Mouse (Mus musculus) ES-CJ7 (cell line): Measurements from ENCODE around the gene Pla2g4a.
A peak's percentile ranks its signal among the peaks of the same experiment; 100 is the strongest.

Experiments used
- DNase-seq: peaks from one replicate; pipeline ENCODE4 v3.0.0; 2011; ENCODE audit warnings: low read depth, low spot score

The Pla2g4a gene

GRCm38 (mm10) chr1:149855581-149855980 is 105.5 kb downstream of the Pla2g4a start:
- DNase-seq: no peak

DNA sequence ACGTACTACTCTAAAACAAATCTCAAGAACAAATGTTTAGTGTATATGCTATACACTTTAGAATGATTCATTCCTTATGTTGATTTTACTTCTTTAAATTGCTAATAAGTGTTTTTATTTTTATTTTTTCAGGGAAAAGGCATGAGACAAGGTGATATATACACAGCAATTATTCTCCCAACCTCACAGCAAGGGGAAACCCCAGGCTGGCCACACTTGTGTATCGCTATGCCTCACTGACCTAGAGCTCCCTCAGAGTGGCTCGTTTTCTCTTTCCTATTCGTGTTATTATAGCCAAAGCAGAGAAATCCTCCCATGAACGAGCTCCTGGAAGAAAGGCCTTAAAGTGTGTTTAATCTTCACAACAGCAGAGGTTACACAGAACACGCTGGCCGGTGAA is 106.2 kb downstream of the Pla2g4a start:
- no peak for DNase-seq

DNA sequence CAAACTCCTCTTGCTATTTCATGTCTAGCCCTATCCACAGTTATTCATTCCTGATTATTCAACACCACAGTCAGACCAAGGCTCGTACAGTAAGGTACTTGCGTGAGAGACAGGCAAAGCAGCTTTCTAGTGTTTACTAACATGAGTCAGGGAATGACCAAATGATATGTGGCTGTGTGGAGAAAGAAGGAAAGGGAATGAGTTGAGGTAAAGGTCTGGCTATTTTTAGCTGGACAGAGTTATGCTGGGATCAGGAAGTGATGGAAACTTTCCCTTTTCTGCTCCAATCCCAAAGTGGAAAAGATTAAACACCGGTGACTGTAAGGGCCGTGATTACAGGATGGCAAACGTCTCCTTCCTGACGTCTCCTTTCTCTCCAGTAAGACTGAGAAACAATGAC is 114.4 kb downstream of the Pla2g4a start:
- no peak for DNase-seq

DNA sequence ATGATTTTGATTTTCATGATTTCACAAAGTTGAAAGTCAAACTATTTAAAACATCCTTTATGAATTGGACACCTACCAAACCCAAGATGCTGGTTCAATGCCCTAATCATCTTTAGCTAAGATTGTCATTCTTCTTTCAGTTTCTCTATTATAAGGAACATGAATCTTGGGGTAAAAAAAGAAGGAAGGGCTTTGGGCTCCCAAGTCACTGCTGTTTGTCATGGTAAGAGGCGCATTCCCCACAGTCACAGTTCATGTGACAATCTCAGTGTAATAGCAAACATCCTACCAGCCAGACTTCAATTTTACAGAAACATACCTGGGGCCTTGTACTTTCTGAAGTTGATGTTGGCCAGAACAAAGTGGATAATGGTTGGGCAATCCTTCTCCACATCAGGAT is 119.2 kb downstream of the Pla2g4a start:
- no peak for DNase-seq

GRCm38 (mm10) chr1:149840961-149841416 is 120.1 kb downstream of the Pla2g4a start:
- no peak for DNase-seq

DNA sequence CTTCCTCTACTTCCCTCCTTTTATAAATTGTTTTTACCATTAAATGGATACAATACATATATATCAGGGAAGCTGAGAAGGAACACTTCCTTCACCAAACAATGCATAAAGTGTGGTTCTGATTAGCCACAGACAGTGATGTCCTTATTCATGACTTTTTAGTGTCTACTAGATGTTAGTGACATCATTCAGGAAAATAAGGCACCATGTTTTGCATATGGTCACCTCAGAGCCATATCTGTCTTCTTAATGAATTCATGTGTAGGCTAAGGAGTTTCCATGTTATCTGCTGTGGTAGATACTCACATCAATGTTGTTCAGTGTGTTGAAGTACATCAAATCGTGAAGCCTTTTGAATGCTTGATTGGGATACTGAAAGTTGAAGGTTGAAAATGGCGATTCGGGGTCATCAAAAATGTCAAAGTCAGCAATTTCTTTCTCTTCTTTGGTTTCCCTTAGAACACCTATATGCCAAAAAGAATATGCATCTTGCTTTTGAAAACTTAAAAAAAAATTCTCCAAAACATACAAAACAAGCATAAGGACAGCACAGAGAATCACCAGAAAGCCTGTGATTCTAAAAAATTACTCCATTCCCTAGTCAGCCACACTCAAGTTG is 120.7 kb downstream of the Pla2g4a start:
- no peak for DNase-seq

- no peak for DNase-seq
These were observed 124.6 kb downstream of the Pla2g4a start for GRCm38 (mm10) chr1:149836496-149836895.

DNA sequence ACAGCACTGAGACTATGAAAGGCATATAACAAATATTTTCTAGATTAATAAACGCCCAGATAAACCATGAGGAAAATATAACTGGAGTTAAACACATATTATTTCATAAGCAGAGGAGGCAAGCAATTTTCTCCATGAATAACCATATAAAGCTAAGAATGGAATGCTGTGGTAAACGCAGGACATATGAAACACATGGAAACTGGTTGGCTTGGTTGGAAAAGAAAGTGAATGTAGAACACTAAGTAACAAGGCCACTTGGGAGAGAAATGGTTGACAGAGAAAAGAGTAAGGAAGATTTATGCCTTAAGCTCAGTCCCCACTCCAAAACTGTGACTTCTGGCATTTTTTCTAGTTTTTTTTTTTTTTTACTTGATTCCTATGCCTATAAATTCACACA is 127.2 kb downstream of the Pla2g4a start:
- DNase-seq: no peak

DNA sequence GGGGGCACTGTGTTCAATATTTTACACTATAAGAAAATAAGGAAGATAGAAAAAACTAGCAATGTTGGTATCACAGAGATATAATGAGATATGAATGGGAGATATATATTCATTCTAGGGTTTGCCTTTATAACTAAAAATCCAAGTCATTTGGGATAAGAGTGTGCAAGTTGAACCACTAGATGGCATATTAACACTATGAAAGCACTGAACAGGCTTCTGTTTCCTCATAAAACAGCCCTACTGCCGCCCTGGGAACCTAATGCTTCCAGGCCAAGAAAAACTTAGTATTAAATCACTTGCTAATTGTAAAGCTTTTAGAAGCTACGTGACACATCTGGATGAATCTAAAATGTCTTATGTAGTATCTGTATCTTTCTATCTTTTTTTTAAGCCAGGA is 128.1 kb downstream of the Pla2g4a start:
- peak; percentile 19 for DNase-seq

- no peak for DNase-seq
These were observed 128.6 kb downstream of the Pla2g4a start for GRCm38 (mm10) chr1:149832514-149832913.

- no peak for DNase-seq
These were observed 130.0 kb downstream of the Pla2g4a start for GRCm38 (mm10) chr1:149831100-149831499.

DNA sequence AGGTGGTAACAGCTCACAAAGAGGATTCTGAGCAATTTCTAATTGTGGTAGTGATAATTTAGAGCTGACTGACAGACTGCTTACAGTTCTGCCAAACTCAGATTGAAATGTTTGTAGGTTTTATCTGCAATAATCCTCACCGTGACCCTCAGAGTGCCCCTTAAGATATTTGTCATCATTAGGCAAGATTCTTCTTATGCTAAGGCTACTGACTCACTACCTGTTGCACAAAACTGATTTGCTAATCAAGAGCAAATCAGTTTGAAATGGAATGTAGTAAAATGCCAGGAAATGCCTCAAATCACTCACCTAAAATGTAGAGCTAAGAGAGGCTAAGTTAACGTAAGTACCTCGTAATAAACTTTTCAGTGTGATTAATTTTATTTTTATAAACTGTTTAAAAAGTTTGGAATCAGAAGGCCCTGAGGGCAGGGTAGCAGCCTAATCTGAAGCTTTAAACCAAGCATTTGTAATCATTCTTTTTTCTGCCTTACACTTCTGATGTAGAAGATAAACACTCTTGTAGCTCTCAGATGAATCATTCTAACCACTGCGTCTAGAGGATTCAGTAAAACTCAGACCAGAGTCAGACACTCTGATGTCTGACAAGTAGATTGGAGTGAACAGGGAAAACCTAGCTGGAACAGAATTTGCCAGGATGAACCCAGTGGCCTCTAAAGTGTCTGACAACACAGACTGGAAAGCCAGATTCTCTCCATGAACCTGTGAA is 147.3 kb downstream of the Pla2g4a start:
- no peak for DNase-seq

GRCm38 (mm10) chr1:149809527-149809926 is 151.6 kb downstream of the Pla2g4a start:
- DNase-seq: no peak
